8 mouse cellular contexts compared by ENCODE assay signal in the genomic region with DNA sequence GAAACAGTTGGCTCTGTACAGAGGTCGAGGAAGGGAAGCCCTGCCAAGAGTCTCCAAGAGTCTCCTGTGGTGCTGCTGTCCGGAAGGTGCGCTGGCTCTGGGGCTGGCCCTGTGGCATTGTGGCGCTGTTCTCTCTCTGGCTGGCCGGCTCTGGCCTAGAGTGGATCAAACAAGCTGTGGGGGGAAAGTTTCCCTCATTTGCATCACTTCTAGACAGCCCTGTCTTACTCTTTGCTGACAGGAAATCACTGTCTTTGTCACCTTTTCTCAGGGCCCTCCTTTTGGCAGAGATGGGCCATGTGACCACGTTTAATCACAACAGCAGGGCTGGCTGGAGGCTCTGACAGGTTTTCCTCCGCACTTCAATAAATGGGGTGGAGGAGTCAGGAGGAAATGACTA.
DNase-seq lines count a peak whose midpoint lies in the region; ATAC-seq lines count a peak whose summit lies in the region.

No protein-coding gene starts in this region.

- 7% methylated on average over 7 of the region's 7 CpGs for WGBS in embryonic facial prominence, embryonic 11.5 days
- 8% methylated on average over 7 of the region's 7 CpGs for WGBS in heart, embryonic 16.5 days
- WGBS in neural tube, embryonic 11.5 days = 6% methylated on average over 7 of the region's 7 CpGs

- no peak overlapping the region for H3K9ac ChIP-seq in embryonic facial prominence, embryonic 11.5 days (replicated peaks; ENCODE audit: low read length)
- H3K9ac ChIP-seq in heart, embryonic 16.5 days (ENCODE audit: low read length) = peak overlapping the region; percentile 30; the same call in 1 of the 2 replicates
- no peak overlapping the region; the same call in 1 of the 2 replicates for H3K9ac ChIP-seq in neural tube, embryonic 11.5 days (ENCODE audit: low read length)

- no peak overlapping the region for H3K4me2 ChIP-seq in embryonic facial prominence, embryonic 11.5 days (ENCODE audit: low read depth, low read length)
- peak overlapping the region; percentile 59 for H3K4me2 ChIP-seq in heart, embryonic 16.5 days (ENCODE audit: low read depth, low read length)
- no peak overlapping the region for H3K4me2 ChIP-seq in neural tube, embryonic 11.5 days (ENCODE audit: low read depth)

- peak; percentile 16 to 57 for DNase-seq in adrenal gland, adult (ENCODE audit: inconsistent age in 2 of 2, low spot score in 1 of 2)
- DNase-seq in adrenal gland, postnatal 4 days (ENCODE audit: low spot score in 2 of 2) = no peak
- peak; percentile 68 for DNase-seq in adipocyte (ENCODE audit: low spot score)
- peak; percentile 57 for DNase-seq in embryonic facial prominence, embryonic 11.5 days (ENCODE audit: low spot score)
- DNase-seq in kidney, postnatal 10 days = peak; percentile 68
- peak; percentile 82 for DNase-seq in neural tube, embryonic 11.5 days (ENCODE audit: low spot score)
- no peak for DNase-seq in urinary bladder, postnatal 10 days (ENCODE audit: low spot score)

- H3K4me3 ChIP-seq in embryonic facial prominence, embryonic 11.5 days (ENCODE audit: low read depth, low read length) = no peak overlapping the region
- no peak overlapping the region; the same call in none of the 2 replicates for H3K4me3 ChIP-seq in heart, embryonic 16.5 days (ENCODE audit: low read length)
- no peak overlapping the region for H3K4me3 ChIP-seq in neural tube, embryonic 11.5 days (ENCODE audit: low read depth, low read length)

- peak overlapping the region; percentile 28; the same call in 1 of the 2 replicates for H3K27ac ChIP-seq in embryonic facial prominence, embryonic 11.5 days (replicated peaks; ENCODE audit: low read depth, low read length)
- H3K27ac ChIP-seq in heart, embryonic 16.5 days (ENCODE audit: low read length) = peak overlapping the region; percentile 79
- H3K27ac ChIP-seq in neural tube, embryonic 11.5 days (ENCODE audit: low read depth, low read length) = peak overlapping the region; percentile 77

- peak; percentile 86; the same call in 1 of the 2 replicates for ATAC-seq in embryonic facial prominence, embryonic 11.5 days (replicated peaks; ENCODE audit: insufficient number of reproducible peaks, low FRiP score, low TSS enrichment, low read depth)
- peak; percentile 72 for ATAC-seq in heart, embryonic 16.5 days (replicated peaks; ENCODE audit: extremely low read depth, insufficient read depth, low FRiP score)
- peak; percentile 87 for ATAC-seq in neural tube, embryonic 11.5 days (ENCODE audit: insufficient read depth, low FRiP score, low TSS enrichment)

- H3K36me3 ChIP-seq in embryonic facial prominence, embryonic 11.5 days (replicated peaks; ENCODE audit: control insufficient read depth, insufficient read depth, low read depth, low read length) = no peaks in the 10 kb centered on the region
- H3K36me3 ChIP-seq in heart, embryonic 16.5 days (ENCODE audit: control insufficient read depth, insufficient read depth) = no peaks in the 10 kb centered on the region
- H3K36me3 ChIP-seq in neural tube, embryonic 11.5 days (ENCODE audit: control insufficient read depth, insufficient read depth, low read length) = no peaks in the 10 kb centered on the region

- H3K4me1 ChIP-seq in embryonic facial prominence, embryonic 11.5 days (ENCODE audit: control insufficient read depth, insufficient read depth, low read length) = no peaks in the 10 kb centered on the region
- peaks cover 6% of the 10 kb centered on the region for H3K4me1 ChIP-seq in heart, embryonic 16.5 days (ENCODE audit: control insufficient read depth, insufficient read depth, low read length)
- H3K4me1 ChIP-seq in neural tube, embryonic 11.5 days (ENCODE audit: control insufficient read depth, insufficient read depth, low read length) = peaks cover 14% of the 10 kb centered on the region

- H3K9me3 ChIP-seq in embryonic facial prominence, embryonic 11.5 days (replicated peaks; ENCODE audit: control insufficient read depth, low read length) = no peaks in the 10 kb centered on the region
- no peaks in the 10 kb centered on the region for H3K9me3 ChIP-seq in heart, embryonic 16.5 days (replicated peaks; ENCODE audit: control insufficient read depth, low read length)
- no peaks in the 10 kb centered on the region for H3K9me3 ChIP-seq in neural tube, embryonic 11.5 days (ENCODE audit: control insufficient read depth, low read length)

- H3K27me3 ChIP-seq in embryonic facial prominence, embryonic 11.5 days (ENCODE audit: control insufficient read depth, insufficient read depth, low read length) = no peaks in the 10 kb centered on the region
- no peaks in the 10 kb centered on the region for H3K27me3 ChIP-seq in heart, embryonic 16.5 days (ENCODE audit: control insufficient read depth, insufficient read depth, low read length)
- H3K27me3 ChIP-seq in neural tube, embryonic 11.5 days (ENCODE audit: control insufficient read depth, insufficient read depth, low read length) = no peaks in the 10 kb centered on the region

Comparison
In these comparisons a context has a peak if more than half of its experiments do, and no peak if none do; other contexts are left out.
1. DNase-seq: peak in adrenal gland, adult (2 of 2), adipocyte (single experiment), embryonic facial prominence, embryonic 11.5 days (single experiment), kidney, postnatal 10 days (single experiment) and neural tube, embryonic 11.5 days (single experiment); none in adrenal gland, postnatal 4 days (0 of 2) and urinary bladder, postnatal 10 days (single experiment).
2. H3K27ac ChIP-seq: peak in every context shown above with its lines; median percentile 79 in heart, embryonic 16.5 days; 77 in neural tube, embryonic 11.5 days; 28 in embryonic facial prominence, embryonic 11.5 days.
3. Peak in every context shown above with its lines, with median percentiles within 50 percentile points of each other: ATAC-seq.